Mouse (Mus musculus): Measurements from ENCODE around the gene Slc9a7.

Slc9a7 gene

DNA sequence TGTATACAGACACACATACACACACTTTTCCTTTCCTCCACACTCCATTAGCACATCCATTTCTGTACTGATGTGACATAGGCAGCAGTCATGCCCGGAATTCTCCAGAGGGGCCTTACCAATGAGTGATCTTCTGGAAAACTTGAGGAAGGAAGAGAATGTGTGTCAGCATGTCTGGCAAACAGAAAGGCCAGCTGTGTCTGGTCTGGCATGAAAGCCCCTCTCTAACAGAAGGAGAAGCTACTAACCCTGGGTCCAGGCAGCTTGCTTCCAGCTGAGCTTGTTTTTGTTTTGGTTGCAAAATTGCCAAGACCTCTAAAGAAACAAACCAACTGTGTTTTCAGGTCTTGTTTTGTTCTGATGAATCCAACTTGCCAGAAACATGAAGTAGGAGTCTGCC, 162.1 kb downstream of the Slc9a7 start:
- DNase-seq = no peak

DNA sequence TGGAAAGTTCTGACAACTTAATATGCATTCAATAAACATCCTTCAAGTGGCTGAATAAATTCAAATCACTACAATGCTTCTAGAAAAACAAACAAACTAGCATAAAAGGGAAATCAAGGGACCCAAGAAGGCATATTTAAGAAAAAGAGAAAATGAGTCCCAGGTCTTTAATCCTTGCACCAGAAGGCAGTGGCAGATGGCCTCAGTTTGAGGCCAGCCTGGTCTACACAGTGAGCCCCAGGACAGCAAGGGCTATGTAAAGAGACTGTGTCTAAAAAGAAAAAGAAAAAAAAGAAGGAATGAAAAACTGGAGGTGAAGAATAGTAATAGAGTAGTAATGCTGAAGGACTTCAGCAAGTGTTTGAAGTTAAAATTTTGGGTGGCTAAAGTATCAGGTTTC, 162.7 kb downstream of the Slc9a7 start:
- no peak for DNase-seq

GRCm38 (mm10) chrX:20125481-20125880, 166.1 kb downstream of the Slc9a7 start:
- DNase-seq = no peak

DNA sequence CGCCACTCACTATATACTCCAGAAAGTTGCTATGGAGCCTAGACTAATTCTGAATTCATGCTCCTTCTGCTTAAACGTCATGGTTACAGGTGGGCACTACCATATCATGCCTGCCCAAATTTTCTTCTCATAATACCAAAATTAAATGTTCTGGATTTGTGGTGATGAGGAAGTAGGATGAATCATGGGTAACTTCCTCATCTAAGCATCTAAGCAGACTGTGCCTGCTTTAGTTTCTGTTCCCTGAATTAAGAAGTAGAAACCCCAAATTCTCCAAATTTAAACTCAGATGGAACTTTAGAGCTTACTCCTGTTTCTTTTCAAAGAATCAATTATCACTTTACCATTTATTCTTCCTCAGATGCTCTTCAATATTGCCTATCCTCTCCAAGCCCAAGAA, 173.9 kb downstream of the Slc9a7 start:
- no peak for DNase-seq

- no peak for DNase-seq
These were observed 221.4 kb downstream of the Slc9a7 start for GRCm38 (mm10) chrX:20070196-20070595.

GRCm38 (mm10) chrX:20066636-20067035, 225.0 kb downstream of the Slc9a7 start:
- no peak for DNase-seq

- no peak for DNase-seq
These were observed 229.7 kb downstream of the Slc9a7 start for GRCm38 (mm10) chrX:20061764-20062480.

- DNase-seq = no peak
These were observed 230.8 kb downstream of the Slc9a7 start for GRCm38 (mm10) chrX:20060769-20061315.

- peak; percentile 6 for DNase-seq
These were observed 231.4 kb downstream of the Slc9a7 start for GRCm38 (mm10) chrX:20060096-20060768.

DNA sequence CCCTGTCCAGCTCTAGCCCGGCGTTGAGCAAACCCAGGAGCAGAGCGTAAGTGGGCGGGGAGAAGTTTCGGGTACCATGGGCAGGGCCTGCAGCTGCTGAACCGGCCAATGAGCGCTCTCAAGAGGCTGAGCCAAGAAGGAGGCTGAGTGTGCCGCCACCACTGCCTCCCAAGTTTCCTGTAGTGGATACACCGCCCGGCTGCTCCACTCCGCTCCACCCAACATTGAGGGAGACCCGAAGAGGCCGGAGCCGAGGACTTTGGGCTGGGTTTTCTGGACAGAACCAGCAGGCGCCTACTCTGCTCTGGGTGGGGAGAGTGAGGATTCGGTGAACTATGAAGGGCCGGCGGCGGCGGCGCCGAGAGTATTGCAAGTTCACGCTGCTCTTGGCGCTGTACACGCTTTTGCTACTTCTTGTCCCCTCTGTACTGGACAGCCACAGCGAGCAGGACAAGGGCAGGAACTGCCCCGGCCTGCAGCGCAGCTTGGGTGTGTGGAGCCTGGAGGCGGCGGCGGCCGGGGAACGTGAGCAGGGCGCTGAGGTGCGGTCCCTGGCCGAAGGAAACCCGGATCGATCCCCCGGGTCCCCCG, 232.1 kb downstream of the Slc9a7 start, which contains the start of gene Chst7:
TSS of gene Chst7 (plus strand) at position 180 of the 591 bp plus-strand sequence.
- peak; percentile 21 for DNase-seq

All from right cerebral cortex, postnatal 25 days (tissue).